Mouse (Mus musculus): ENCODE results near the gene Gm27027. TPM values are rescaled to one million over a fixed set of nuclear protein-coding genes. Genes with fewer than 3 reads are reported as not detected.

Gene Gm27027
- total RNA-seq, 4 experiments from 2014 or later = not detected

DNA sequence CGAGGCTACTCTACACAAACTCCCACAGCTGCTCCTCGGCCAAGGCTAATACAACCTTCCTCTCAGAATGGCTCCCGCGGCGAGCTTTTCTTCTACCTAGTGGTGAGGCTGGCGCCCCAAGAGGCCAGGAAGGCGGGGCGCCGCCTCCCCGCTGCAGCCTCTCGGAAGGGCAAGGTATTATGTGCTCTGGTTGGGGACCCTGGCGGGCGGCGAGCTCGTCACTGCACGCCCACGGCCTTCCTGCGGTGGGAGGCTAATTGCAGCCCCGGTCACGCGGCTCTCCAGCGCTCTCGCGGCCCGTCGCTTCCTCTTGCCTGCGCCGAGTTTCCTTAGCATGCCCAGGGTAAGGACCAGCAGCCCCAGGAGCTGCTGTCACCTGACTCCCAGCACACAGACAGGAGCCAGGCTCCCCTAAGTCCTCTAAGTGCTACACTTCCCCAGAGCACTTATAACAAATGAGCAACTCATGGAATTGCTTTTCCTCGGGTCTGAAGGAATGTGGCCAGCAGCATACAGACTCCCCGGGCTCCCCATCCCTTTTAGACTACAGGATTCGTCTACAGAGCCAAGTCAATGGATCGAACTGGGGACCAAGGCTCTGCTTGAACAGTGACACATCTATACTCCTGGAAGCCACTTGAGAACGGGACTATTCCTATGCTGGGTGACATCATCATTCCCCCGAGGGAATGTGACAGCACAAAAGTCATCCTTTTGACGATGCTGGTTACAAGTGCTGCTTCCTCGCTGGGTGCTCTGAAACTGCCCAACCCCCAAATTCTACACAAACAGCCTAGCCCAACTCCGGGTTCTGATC, 19.5 kb downstream of the Gm27027 start:
- peak in 1 of 2 experiments; percentile 15 for DNase-seq (ENCODE audit: low spot score in 2 of 2)

DNA sequence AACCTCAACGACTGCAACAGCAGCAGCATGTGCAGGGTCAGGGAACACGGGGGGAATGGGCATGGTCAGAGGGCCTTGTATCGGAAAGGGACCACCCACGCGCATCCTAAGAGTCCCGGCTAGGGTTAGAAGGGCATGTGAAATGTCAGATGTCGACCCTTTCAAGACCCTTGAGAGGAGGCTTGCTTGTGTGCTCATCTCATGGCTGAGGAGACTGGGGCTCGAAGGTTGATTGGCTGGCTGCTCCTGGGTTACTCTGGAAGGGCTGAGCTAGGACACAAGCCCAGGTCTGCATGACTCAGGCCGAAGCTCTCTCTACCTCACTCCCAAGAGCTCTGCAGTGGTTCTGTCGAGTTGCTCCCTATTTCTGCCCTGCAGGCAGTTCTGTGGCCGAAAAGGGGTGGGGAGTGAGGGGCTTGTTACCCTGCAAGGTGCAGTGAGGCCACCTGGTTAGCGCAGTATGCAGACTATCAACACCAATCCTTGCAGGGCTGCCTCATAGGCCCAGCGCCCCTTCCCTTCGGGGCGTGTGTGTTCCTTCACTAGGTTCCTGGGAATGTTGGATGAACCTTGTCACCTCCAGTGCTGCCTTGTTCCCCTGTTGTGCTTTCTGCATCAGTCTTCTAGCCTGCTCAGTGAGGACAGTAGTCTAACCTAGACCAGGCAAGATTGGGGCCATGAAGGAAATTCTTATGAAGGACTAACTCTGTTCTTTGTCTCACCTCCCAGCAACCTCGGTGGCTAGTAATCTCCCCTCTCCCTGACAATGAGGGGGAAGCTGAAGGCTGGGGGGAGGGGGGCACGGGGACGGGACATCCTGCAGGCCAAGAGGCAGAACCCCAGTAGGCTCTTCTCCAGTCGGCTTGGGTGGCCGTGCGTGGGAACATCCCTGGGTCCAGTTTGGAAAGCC, 20.4 kb downstream of the Gm27027 start:
- DNase-seq (ENCODE audit: low spot score in 2 of 2) = no peak

DNA sequence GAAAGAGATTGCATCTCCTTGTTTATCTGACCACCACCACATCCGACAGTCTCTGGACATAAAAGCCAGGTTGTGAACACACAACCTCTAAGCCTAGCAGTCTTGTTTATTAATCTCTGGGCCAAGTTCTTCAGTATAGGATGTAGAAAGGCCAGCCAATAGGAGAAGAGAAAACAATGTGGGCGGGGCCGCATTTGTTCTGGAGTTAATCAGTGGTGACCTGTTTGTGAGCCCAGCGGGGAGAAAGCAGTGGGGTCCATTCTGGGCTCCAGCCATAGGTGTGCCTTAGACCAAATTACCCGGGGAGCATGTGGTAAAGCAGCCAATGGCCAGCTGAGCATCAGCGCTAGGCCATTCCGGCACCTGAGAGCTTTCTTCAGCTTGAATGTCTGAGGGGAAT, 21.1 kb downstream of the Gm27027 start:
- no peak for DNase-seq (ENCODE audit: low spot score in 2 of 2)

DNA sequence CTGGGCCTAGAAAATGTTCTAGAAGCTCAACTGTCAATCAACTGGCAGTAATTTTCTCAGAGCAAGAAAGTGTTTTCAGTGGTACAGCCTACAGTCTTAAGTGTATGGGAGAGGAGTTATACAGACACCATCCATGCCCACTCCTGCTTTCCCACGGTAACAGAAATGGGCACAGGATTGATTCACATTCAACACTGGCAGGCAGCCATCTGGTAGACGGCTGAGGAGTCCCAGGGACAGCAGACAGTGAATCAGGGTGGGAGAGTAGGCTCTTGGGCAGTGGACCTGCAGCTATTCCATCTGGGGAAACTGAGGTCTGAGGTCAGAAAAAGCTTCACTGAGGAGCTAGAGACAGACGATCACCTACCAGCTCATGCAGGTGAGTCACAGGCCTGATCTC, 24.5 kb downstream of the Gm27027 start:
- DNase-seq (ENCODE audit: low spot score in 2 of 2) = no peak

DNA sequence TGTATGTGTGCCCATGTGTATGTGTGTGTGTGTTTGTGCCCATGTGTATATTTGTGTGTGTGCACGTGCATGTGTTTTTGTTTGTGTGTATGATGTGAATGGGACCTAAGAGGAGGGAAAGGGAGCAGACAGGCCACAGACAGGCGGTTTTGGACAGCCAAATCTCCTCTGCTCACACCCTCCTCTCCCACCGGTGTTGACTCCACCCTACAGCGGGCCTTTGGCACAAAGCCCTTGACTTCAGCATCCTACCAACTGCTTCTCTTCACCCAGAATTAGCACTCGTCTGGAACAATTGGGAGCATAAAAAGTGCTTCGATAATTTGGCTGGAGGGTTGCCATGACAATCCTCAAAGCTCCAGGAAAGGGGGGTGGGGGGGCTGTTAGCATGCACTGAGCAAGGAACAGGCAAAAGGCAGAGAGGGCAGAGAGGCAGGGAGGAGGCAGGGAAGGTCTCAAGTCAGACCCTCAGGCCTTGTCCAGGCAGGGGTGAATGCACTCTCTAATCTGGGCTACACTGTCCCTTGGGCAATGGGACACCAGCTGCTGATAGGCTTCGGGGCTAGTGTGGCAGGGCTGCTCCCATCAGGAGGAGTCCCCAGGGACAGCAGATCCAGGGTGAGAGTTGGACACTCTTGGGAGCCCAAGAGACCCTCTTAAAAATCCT, 31.5 kb downstream of the Gm27027 start:
- no peak for DNase-seq (ENCODE audit: low spot score in 2 of 2)

DNA sequence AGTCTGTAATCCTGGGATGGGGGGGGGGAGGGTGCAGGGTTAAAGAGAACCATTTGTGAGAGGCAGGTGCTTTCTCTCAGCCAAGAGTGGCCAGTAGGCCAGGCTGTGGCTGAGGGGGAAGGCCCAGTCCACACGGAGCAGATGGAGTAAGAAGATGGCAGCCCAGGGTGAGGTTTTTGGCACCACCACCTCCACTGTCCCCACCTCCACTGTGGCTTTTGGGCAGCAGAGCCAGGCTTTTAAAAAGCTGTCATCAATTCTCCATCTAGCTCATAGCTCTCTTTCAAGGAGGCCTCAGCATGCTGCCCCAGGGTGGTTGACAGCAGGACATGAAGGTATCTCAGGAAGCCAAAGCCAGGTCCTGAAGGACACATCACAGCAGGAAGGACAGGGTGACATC, 32.4 kb downstream of the Gm27027 start:
- DNase-seq (ENCODE audit: low spot score in 2 of 2) = no peak

GRCm38 (mm10) chr2:93961716-93962115, 34.4 kb downstream of the Gm27027 start:
- DNase-seq (ENCODE audit: low spot score in 2 of 2) = peak in 1 of 2 experiments; percentile 29

- DNase-seq (ENCODE audit: low spot score in 2 of 2) = no peak
These were observed 36.8 kb downstream of the Gm27027 start for GRCm38 (mm10) chr2:93959346-93959745.

DNA sequence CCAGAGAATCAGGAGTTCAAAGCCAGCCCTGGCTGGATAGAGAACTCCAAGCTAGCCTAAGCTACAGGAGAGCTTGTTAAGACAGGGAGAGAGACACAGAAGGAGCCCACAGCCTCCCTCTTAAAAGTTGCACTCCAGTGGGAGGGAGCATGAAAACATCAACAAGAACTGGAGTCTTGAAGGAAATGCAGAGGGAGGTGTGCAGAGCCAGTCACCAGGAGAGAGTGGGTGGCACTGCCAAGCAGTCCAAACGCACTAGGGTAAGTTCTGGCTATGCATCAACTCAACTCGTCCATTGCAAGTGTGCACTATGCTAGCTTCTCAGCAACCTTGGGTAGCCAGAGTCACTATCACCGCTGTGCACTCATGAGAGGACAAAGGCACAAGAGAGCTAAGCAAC, 37.9 kb downstream of the Gm27027 start:
- no peak for DNase-seq (ENCODE audit: low spot score in 2 of 2)

- no peak for DNase-seq (ENCODE audit: low spot score in 2 of 2)
These were observed 38.4 kb downstream of the Gm27027 start for GRCm38 (mm10) chr2:93957785-93958175.

DNA sequence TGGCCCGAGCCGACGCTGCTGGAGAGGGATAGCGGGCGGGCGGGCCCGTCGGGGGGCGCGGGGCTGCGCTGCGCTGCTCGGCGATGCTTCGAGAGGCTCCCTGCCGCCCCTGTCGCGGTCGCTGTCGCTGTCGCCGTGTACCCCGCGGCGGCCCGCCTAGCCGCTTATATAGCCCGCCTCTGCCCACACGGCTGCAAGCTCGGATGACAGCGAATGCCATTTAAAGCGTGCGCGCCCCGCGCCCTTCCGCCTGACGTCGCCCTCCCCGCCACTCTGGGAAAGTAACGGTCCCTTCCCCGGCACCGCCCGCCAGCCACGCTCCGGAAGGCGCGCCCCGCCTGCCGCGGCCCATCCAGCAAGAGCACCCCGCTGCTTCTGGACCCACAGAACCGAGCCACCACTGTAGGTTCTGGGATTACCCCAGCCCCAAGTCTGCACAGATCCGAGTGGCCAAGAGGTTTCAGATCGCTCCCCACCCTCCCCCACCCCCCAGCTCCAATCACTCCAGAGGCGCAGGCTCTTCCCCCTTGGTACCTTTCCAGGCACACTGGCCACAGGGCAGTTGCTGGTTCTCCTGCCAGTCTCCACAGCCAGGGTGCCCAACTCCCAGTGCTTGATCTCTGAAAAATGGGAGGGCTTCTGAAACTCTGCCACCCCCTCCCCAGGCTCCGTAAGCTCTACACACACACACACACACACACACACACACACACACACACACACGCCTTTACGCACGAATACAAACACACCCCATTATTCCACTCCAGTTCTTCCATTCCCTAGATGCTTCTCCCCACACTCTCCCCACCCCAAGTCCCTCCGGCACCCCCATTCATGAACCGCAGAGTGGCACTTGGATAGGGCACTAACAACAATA, 39.0 kb downstream of the Gm27027 start, which contains the start of gene Gm13889:
Gm13889 (minus strand) TSS at position 294 of the 877 bp plus-strand sequence.
- peak; percentile 38 to 57 for DNase-seq (ENCODE audit: low spot score in 2 of 2)

GRCm38 (mm10) chr2:93956331-93956801, 39.8 kb downstream of the Gm27027 start:
- peak in 1 of 2 experiments; percentile 10 for DNase-seq (ENCODE audit: low spot score in 2 of 2)

- no peak for DNase-seq (ENCODE audit: low spot score in 2 of 2)
These were observed 40.3 kb downstream of the Gm27027 start for GRCm38 (mm10) chr2:93955886-93956285.

DNA sequence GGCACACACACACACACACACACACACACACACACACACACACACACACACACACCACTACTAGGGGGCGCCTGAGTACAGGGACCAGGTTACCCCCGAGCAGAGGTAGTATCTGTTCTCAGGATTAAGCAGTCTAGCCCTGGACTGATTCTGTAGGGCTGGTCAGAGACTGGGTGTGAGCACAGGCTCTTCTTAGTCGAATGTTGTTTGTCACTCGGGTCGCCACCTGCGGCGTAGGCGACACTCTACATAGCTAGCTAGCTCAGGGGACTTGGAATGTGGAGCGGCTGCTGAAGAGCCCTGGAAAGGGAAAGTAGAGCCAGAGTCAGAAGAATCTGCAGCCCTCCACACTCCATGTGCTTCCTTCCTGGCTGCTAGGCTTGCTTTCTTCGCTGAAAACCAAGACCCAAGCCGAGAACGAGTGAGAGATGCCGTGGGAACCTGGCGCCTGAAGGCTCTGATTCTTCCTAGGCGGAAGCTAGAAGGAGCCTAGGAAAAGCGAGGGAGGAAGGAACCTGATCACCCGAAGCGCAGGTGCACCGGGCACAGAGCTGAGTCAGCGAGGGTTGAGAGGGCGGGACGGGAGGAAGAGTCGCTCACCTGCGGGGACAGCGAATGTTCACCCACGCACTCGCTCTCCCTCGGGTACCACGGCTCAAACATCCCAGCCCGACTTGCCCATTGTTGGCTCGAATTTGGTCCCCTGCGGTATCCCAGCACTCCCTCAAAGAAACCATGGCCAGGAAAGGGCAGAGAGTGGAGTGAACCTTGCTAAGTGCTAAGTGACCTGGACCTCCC, 41.2 kb downstream of the Gm27027 start:
- no peak for DNase-seq (ENCODE audit: low spot score in 2 of 2)

GRCm38 (mm10) chr2:93953726-93954125, 42.4 kb downstream of the Gm27027 start:
- no peak for DNase-seq (ENCODE audit: low spot score in 2 of 2)

DNA sequence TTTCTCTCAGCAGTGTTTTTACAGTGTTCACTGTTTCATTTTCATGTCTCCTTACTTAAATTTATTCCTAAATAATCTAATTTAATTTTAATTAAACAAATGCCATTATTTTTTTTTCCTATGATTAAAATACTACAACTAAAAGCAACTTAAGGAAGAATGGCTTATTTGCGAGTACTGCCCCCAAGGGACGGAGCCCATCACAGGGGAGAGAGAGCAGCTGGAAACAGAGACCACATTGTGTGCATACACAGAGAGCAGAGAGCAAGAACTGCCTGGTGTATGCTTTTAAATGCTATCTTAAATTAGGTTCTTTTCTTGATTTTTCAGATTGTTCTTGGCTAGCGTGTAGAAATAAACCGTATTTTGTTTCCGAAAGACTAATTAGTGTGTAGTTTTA, 49.2 kb downstream of the Gm27027 start:
- no peak for DNase-seq (ENCODE audit: low spot score in 2 of 2)

GRCm38 (mm10) chr2:93944855-93945254, 51.3 kb downstream of the Gm27027 start:
- no peak for DNase-seq (ENCODE audit: low spot score in 2 of 2)

- DNase-seq (ENCODE audit: low spot score in 2 of 2) = no peak
These were observed 52.1 kb downstream of the Gm27027 start for GRCm38 (mm10) chr2:93944099-93944498.

DNA sequence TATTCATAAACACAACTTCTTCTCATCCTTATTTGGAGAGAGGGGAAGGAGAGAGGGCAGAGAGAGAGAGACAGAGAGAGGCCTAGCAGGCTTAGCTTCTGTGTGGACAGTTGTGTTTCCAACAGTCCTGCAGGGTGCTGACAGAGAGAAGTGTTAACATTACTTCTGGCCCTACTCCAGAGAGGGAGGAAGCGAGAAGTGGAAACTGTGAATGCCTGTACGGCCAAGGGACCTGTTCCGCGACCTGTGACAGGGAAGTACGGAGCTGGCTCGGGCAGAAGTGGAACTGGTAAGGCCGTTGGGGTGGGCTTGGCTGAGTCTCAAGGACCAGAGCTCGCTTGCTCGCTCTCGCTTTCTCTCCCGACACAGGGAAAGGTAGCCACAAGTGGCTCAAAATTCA, 54.5 kb downstream of the Gm27027 start:
- no peak for DNase-seq (ENCODE audit: low spot score in 2 of 2)

GRCm38 (mm10) chr2:93938534-93938933, 57.6 kb downstream of the Gm27027 start:
- DNase-seq (ENCODE audit: low spot score in 2 of 2) = no peak

Measured in gastrocnemius, adult 8-10 months (tissue).